Mouse (Mus musculus) left cerebral cortex, postnatal 25 days (tissue): ENCODE results near the gene Nudt13. TPM values are rescaled to one million over a fixed set of nuclear protein-coding genes. Genes with fewer than 3 reads are reported as not detected.

Source experiments
- DNase-seq, 2 experiments: peaks; one replicate each; pipeline ENCODE4 v3.0.0; 2022; ENCODE audit warnings: low spot score in 2 of 2, mixed read lengths in 1 of 2
- intact Hi-C: fragments of 180-260 bp; cut with DNase I; formaldehyde crosslinking; loops from one replicate; pipeline ENCODE4 v1.15.1; 2025
- total RNA-seq, 2 experiments: library from RNA; stranded (reverse); gene quantifications; 2 replicates each; pipeline ENCODE4 v1.2.3; 2021

Nudt13 gene
- total RNA-seq, 2 experiments from 2014 or later: 15.6 to 18.8 TPM

DNA sequence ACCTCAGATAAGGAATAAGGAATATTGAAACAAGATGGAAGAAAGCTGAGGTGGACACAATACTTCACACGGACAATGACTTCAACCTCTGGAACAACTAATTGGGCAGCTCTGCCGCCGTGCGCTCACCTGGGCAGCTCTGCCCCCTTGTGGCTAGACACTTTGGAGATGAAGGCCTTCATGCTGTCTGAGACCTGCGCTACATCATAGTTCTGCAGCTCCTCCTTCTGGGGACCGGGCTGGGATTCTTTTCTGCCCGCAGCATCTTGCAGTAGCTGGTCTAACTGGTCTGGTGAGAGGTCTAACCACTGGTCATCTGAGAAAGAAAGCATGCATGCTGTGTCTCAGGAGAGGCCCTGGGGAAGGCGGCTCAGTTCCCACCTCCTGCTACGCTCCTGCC is 34.0 kb downstream of the Nudt13 start:
- DNase-seq: no peak
- intact Hi-C loops: no loop called here

DNA sequence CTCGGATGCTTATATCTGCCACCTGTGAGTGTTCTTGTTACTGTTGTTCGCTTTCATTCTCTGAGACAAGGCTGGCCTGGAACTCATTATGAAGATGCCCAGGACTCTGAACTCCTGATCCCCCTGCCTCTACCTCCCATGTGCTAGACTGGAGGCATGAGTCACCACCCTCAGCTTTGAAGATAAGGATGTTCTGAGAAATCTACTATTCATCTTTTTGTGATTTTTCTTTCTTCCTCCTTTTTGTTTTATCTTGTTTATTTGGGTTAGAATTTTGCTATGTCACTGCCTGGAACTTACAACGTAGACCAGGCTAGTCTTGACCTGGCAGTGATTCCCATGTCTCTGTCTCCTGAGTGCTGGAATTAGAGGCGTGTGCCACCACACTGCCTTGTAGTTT is 36.8 kb downstream of the Nudt13 start:
- DNase-seq: no peak
- intact Hi-C loops: no loop called here

DNA sequence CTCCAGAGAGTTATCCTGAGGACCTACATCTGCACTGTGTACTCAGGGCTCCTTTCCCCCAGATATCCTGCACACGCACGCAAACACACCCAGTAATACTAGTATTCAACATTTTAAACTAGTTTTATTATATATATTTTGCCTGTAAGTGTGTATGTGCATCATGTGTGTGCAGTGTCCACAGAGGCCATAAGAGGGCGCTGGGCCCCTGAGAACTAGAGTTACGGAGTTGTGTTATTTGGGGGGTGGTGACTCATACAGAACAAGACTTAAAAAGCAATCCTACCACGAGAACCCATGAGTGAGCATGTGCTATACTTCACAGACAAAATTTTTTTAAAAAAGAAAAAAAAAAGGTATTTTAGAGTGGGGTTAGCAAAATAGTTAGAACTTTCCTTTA is 44.9 kb downstream of the Nudt13 start:
- intact Hi-C loops: no loop called here
- no peak for DNase-seq

DNA sequence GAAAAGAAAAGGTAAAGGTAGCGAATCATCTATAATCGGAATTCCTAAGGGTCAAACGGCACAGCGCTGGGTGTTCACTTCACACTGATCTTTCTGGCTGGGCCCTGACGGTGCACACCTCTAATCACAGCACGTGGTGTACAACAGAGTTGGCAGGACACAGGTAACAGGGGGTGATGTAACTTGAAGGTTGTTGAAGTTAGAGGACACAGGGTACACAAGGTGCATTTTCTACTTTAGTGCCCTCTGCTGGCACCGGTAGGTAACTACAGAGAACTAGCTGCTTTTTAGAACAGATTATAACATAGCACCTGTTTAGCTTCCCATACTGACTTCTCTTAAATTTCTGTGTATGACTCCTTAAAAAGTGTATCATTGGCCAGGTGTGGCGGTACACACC is 45.7 kb downstream of the Nudt13 start:
- no peak for DNase-seq
- intact Hi-C loops: no loop called here

GRCm38 (mm10) chr14:20340866-20341265 is 46.4 kb downstream of the Nudt13 start:
- intact Hi-C loops: no loop called here
- DNase-seq: no peak

GRCm38 (mm10) chr14:20345885-20346284 is 51.4 kb downstream of the Nudt13 start:
- intact Hi-C loops: no loop called here
- DNase-seq: peak in 1 of 2 experiments; percentile 24

DNA sequence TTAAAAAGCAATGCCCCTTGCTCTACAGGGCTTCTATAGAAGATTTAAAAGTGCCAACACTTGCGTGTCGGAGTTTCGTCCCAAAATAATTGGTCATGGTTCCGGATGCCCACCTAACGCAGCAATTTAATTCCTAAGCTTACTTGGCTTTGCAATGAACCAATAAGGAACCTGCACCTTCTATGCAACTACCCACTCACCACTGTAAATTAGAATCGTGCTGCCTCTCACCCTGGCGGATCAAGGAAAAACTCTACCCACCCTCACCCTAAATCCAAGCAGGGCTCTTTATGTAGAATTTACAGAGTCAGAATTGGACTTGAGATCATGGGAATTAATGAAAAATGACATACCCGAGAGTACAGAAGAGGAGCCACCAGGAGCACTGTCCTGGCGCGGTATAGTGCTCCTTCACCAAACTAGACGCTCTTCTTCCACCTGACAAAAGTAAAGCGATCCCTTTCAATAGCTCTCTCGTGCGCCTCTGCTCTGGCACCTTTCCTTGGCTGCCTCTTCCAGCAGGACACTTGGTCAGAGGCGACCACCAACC is 53.0 kb downstream of the Nudt13 start:
- intact Hi-C loops: no loop called here
- peak in 1 of 2 experiments; percentile 53 for DNase-seq

DNA sequence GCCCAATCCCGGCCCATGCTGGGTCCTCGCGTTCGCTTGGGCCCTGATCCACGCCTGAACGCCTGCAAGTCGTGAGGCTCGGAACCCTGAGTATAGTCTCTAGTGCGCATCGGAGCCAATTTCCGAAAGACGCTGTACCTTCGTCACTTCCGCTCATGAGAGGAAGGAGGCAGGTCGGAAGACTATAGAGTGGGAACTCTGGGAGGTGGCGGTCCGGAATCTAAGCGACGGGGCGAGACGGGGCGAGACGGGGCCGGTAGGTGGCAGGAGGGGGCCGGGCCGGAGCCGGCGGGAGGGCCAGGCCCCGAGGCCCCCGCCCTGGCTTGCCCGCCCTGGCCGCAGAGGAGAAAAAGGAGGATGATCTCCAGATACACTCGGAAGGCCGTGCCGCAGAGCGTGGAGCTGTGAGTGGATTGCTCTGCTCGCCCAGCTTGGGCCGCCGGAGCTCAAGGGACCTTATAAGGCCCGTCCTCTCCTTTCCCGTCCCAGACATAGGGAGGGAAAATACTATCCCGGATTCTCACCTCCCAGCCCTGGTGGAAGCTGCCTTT is 53.6 kb downstream of the Nudt13 start, which contains the start of the genes Ecd and Fam149b:
Gene Ecd, minus strand, starts transcription at position 131 of the 551 bp plus-strand sequence.
Gene Fam149b, plus strand, starts transcription at position 172 of the 551 bp plus-strand sequence.
- intact Hi-C loops: no loop called here
- peak; percentile 91 to 96 for DNase-seq

- DNase-seq: no peak
- intact Hi-C loops: no loop called here
Observed at GRCm38 (mm10) chr14:20363230-20363629, 68.7 kb downstream of the Nudt13 start.

Other genes starting within 250 kb of the Nudt13 start
- gene Saysd1, start 156.2 kb upstream of the Nudt13 start, total RNA-seq: 1 to 10 TPM; 4.3 to 4.7 TPM
- gene Kcnk5, start 112.9 kb upstream of the Nudt13 start, total RNA-seq: under 1 TPM; 0.18 to 0.37 TPM
- not detected for gene Kcnk16, start 25.5 kb upstream of the Nudt13 start, total RNA-seq
- gene Ecd, start 53.4 kb downstream of the Nudt13 start, total RNA-seq: 10 to 100 TPM; 36.9 to 38.7 TPM
- 10 to 100 TPM; 45.6 to 50.7 TPM for gene Fam149b, start 53.5 kb downstream of the Nudt13 start, total RNA-seq
- 10 to 100 TPM; 21.4 to 22.3 TPM for gene Dnajc9, start 94.2 kb downstream of the Nudt13 start, total RNA-seq
- gene Mrps16, start 98.9 kb downstream of the Nudt13 start, total RNA-seq: 10 to 100 TPM; 36.0 to 39.2 TPM
- gene Cfap70, start 157.5 kb downstream of the Nudt13 start, total RNA-seq: 1 to 10 TPM; 1.1 to 1.7 TPM
- 10 to 100 TPM; 57.5 to 58.2 TPM for gene Anxa7, start 185.4 kb downstream of the Nudt13 start, total RNA-seq
- 1 to 10 TPM in 1 of 2 experiments, under 1 TPM in 1; 0.89 to 1.1 TPM for gene Mss51, start 202.2 kb downstream of the Nudt13 start, total RNA-seq